Mouse (Mus musculus) hindbrain, embryonic 10.5 days (tissue): Measurements from ENCODE around the gene Agbl2. TPM values are rescaled to one million over a fixed set of nuclear protein-coding genes. Genes with fewer than 3 reads are reported as not detected.
A peak's percentile ranks its signal among the peaks of the same experiment; 100 is the strongest.
"Not testable (repeated sequence)": the region's sequence is repeated elsewhere in the genome, so short reads cannot be mapped to it uniquely, and the experiment has no call there.

Experiments used
- DNase-seq: peaks from one replicate; pipeline ENCODE4 v3.0.0-alpha.2; 2017; ENCODE audit warnings: low spot score
- H3K27ac ChIP-seq: fragments of 300-500 bp; sonication (generic); 2 replicates; pipeline ENCODE4 v1.5.1; 2016; ENCODE audit warnings: mild to moderate bottlenecking, moderate library complexity
- H3K27me3 ChIP-seq: fragments of 300-500 bp; sonication (generic); 2 replicates; pipeline ENCODE4 v1.6.1; 2016; ENCODE audit warnings: mild to moderate bottlenecking; ENCODE audit not compliant: poor library complexity, insufficient read depth, severe bottlenecking
- H3K36me3 ChIP-seq: fragments of 300-500 bp; sonication (generic); 2 replicates; pipeline ENCODE4 v1.6.1; 2016; ENCODE audit warnings: mild to moderate bottlenecking, moderate library complexity
- H3K4me1 ChIP-seq: fragments of 300-500 bp; sonication (generic); replicated peaks from 2 replicates; pipeline ENCODE4 v1.6.1; 2016; ENCODE audit warnings: mild to moderate bottlenecking
- H3K4me3 ChIP-seq: fragments of 300-500 bp; sonication (generic); 2 replicates; pipeline ENCODE4 v1.5.1; 2016; ENCODE audit warnings: mild to moderate bottlenecking, moderate library complexity
- H3K9me3 ChIP-seq: fragments of 300-500 bp; sonication (generic); 2 replicates; pipeline ENCODE4 v1.6.1; 2016; ENCODE audit warnings: mild to moderate bottlenecking, moderate library complexity
- WGBS: fragments of 180-500 bp; shearing (Covaris S2); methylation state at CpG from one replicate; pipeline ENCODE4 v1.1.7; 2016; 5-methylcytosine and 5-hydroxymethylcytosine counted together
- polyA plus RNA-seq: library from polyadenylated mRNA; unstranded; fragments of >200 nt; fragmentation: Nextera tagmentation; extraction: Ambion mirVana; gene quantifications from 2 replicates; pipeline ENCODE4 v1.2.1, GENCODE M21; 2016

Agbl2 gene
- polyA plus RNA-seq, 1 experiment from 2014 or later = 1.5 TPM

DNA sequence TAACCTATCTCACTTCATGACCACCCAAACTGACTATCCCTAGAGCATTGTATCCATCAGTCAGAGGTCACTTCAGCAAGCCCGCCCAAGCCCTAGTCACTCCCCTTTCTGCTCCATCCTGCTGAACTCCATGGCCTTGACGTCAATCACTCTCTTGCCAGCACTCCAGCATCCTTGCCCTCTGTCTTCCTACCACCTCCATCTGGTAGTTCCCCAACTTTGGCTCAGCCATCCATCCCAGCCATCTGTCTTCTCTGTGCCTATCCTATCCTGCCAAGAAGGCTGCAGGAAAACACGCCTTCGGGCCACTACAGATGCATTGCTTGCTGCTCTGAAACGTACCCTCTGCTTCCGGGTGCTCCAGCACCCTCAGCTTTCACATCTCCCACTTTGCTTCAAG is 41.3 kb downstream of the Agbl2 start:
- no peak for DNase-seq
- H3K27ac ChIP-seq = no peak overlapping the region
- 83% methylated on average over 6 of the region's 6 CpGs for WGBS

GRCm38 (mm10) chr2:90824528-90824927 is 42.0 kb downstream of the Agbl2 start:
- not testable (repeated sequence) for H3K9me3 ChIP-seq, H3K4me1 ChIP-seq, DNase-seq, H3K36me3 ChIP-seq, H3K27me3 ChIP-seq, H3K4me3 ChIP-seq, H3K27ac ChIP-seq
- WGBS = 91% methylated on average over 10 of the region's 10 CpGs

More for the DNA sequence above, 41.3 kb downstream of the Agbl2 start:
- H3K4me3 ChIP-seq = no peak overlapping the region
- no peaks in the 10 kb centered on the region for H3K27me3 ChIP-seq
- no peaks in the 10 kb centered on the region for H3K36me3 ChIP-seq
- H3K9me3 ChIP-seq = no peaks in the 10 kb centered on the region
- no peaks in the 10 kb centered on the region for H3K4me1 ChIP-seq

DNA sequence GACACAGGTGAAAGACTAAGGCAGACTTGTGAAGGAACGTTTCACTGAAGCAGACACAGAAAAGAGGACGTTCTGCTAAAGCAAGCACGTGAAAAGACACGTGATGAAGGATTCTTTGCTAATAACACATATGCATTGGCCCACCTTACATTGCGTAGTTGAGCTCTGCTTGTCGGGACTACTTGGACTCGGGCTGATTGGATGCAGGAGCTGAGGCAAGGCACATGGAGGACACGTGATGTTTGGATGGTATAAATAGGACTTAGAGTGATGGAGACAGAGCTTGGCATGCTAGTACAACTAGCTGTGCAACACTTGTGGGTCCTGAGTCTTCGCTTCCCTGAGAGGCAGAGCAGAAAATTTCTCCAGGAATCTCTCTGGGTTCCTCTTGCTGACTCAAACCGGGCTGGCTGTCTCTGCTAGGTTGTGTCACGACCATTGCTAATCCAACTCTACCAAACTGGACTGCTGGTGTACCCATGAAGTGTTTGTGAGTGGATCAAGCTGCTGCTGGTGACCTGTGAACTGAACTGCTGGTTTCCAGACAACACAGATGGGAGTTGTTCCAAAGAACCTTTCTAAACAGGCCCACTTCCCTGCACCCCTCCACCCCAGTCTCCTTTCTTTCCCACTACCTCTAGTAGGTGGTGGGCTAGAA is 43.1 kb downstream of the Agbl2 start:
- no peaks in the 10 kb centered on the region for H3K4me1 ChIP-seq
- no peaks in the 10 kb centered on the region for H3K27me3 ChIP-seq
- H3K36me3 ChIP-seq = no peaks in the 10 kb centered on the region
- H3K4me3 ChIP-seq = no peak overlapping the region
- no peak for DNase-seq
- H3K9me3 ChIP-seq = no peaks in the 10 kb centered on the region
- WGBS = 87% methylated on average over 11 of the region's 11 CpGs
- no peak overlapping the region for H3K27ac ChIP-seq

GRCm38 (mm10) chr2:90828739-90829138 is 46.2 kb downstream of the Agbl2 start:
- no peaks in the 10 kb centered on the region for H3K4me1 ChIP-seq
- no peaks in the 10 kb centered on the region for H3K9me3 ChIP-seq
- DNase-seq = no peak
- H3K36me3 ChIP-seq = no peaks in the 10 kb centered on the region
- H3K27ac ChIP-seq = no peak overlapping the region
- 78% methylated on average over 7 of the region's 7 CpGs for WGBS
- no peaks in the 10 kb centered on the region for H3K27me3 ChIP-seq
- H3K4me3 ChIP-seq = no peak overlapping the region

- H3K36me3 ChIP-seq = no peaks in the 10 kb centered on the region
- H3K27ac ChIP-seq = no peak overlapping the region
- H3K27me3 ChIP-seq = no peaks in the 10 kb centered on the region
- H3K4me3 ChIP-seq = no peak overlapping the region
- no peaks in the 10 kb centered on the region for H3K4me1 ChIP-seq
- WGBS = 82% methylated on average over 5 of the region's 5 CpGs
- no peak for DNase-seq
- H3K9me3 ChIP-seq = no peaks in the 10 kb centered on the region
Observed at GRCm38 (mm10) chr2:90833502-90833901, 51.0 kb downstream of the Agbl2 start.

GRCm38 (mm10) chr2:90838621-90839020 is 56.1 kb downstream of the Agbl2 start:
- no peaks in the 10 kb centered on the region for H3K36me3 ChIP-seq
- H3K27me3 ChIP-seq = 0 out of 2 replicates have a peak, but pooled peaks cover 3% of the 10 kb centered on the region
- 90% methylated on average over 2 of the region's 2 CpGs for WGBS
- H3K4me3 ChIP-seq = no peak overlapping the region
- no peaks in the 10 kb centered on the region for H3K9me3 ChIP-seq
- no peak overlapping the region for H3K27ac ChIP-seq
- no peak for DNase-seq
- no peaks in the 10 kb centered on the region for H3K4me1 ChIP-seq

- no peak overlapping the region for H3K27ac ChIP-seq
- 0 out of 2 replicates have a peak, but pooled peaks cover 3% of the 10 kb centered on the region for H3K27me3 ChIP-seq
- no peaks in the 10 kb centered on the region for H3K9me3 ChIP-seq
- H3K36me3 ChIP-seq = no peaks in the 10 kb centered on the region
- WGBS = 65% methylated on average over 1 of the region's 1 CpGs
- H3K4me3 ChIP-seq = no peak overlapping the region
- DNase-seq = no peak
- H3K4me1 ChIP-seq = peaks cover 15% of the 10 kb centered on the region
Observed at GRCm38 (mm10) chr2:90843666-90844065, 61.1 kb downstream of the Agbl2 start.

DNA sequence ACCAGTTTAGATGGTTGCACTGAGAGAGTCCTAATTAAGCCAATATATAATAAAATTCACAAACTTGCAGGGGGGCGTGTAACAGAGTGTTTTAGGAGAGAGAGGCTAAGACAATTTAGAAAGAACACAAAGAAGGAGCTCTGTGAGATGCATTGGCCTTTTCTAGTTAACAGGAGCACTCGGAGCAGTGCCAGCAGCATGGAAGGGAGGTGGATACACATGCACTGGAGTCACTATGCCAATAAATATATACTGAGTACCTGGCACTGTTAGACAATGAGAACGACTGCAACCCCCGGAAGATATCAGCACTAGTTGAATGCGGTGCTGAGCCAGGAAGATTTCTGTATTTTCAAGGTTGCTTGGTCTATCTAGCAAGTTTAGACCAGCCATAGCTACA is 61.7 kb downstream of the Agbl2 start:
- H3K36me3 ChIP-seq = peaks cover 2% of the 10 kb centered on the region; the same call in 1 of the 2 replicates
- WGBS = 76% methylated on average over 5 of the region's 5 CpGs
- no peak overlapping the region for H3K27ac ChIP-seq
- H3K27me3 ChIP-seq = 0 out of 2 replicates have a peak, but pooled peaks cover 3% of the 10 kb centered on the region
- DNase-seq = no peak
- peaks cover 21% of the 10 kb centered on the region for H3K4me1 ChIP-seq
- no peaks in the 10 kb centered on the region for H3K9me3 ChIP-seq
- H3K4me3 ChIP-seq = no peak overlapping the region

GRCm38 (mm10) chr2:90845234-90845633 is 62.7 kb downstream of the Agbl2 start:
- no peak overlapping the region for H3K27ac ChIP-seq
- no peaks in the 10 kb centered on the region for H3K9me3 ChIP-seq
- H3K36me3 ChIP-seq = peaks cover 11% of the 10 kb centered on the region
- 87% methylated on average over 5 of the region's 5 CpGs for WGBS
- no peak for DNase-seq
- no peak overlapping the region for H3K4me3 ChIP-seq
- H3K4me1 ChIP-seq = peaks cover 21% of the 10 kb centered on the region
- H3K27me3 ChIP-seq = 0 out of 2 replicates have a peak, but pooled peaks cover 3% of the 10 kb centered on the region

DNA sequence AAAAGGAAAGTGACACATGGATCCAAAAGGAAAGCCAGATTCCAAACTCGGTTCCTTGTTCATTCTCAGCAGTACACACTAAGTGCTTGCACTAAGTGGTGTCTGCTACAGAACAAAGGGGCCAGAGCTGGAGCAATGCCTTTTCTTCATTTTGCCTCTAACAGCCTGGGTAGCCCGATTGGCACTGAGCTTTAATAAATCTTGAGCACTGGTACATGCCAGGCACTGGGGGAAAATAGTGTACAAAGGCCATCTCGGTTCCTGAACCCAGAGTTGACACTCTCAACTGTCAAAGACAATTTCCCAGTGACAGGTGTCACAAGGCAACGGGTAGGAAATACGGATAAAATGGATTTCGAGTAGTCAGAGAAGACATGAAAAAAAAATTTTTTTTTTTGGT is 63.6 kb downstream of the Agbl2 start:
- WGBS = 45% methylated on average over 6 of the region's 6 CpGs
- no peak for DNase-seq
- H3K27me3 ChIP-seq = 0 out of 2 replicates have a peak, but pooled peaks cover 3% of the 10 kb centered on the region
- no peaks in the 10 kb centered on the region for H3K9me3 ChIP-seq
- peak overlapping the region; percentile 92 for H3K27ac ChIP-seq
- H3K4me1 ChIP-seq = peaks cover 21% of the 10 kb centered on the region
- H3K36me3 ChIP-seq = peaks cover 21% of the 10 kb centered on the region
- H3K4me3 ChIP-seq = peak overlapping the region; percentile 81

GRCm38 (mm10) chr2:90846597-90846954 is 64.0 kb downstream of the Agbl2 start:
- peaks cover 21% of the 10 kb centered on the region for H3K4me1 ChIP-seq
- H3K4me3 ChIP-seq = peak overlapping the region; percentile 81
- H3K27me3 ChIP-seq = 0 out of 2 replicates have a peak, but pooled peaks cover 3% of the 10 kb centered on the region
- no peaks in the 10 kb centered on the region for H3K9me3 ChIP-seq
- 3% methylated on average over 8 of the region's 8 CpGs for WGBS
- peaks cover 25% of the 10 kb centered on the region for H3K36me3 ChIP-seq
- peak overlapping the region; percentile 92 for H3K27ac ChIP-seq
- DNase-seq = no peak

GRCm38 (mm10) chr2:90846955-90847680 is 64.6 kb downstream of the Agbl2 start, which contains the start of gene Mtch2:
Mtch2 (plus strand) TSS chr2:90847155.
- Histone ChIP-seq H3K4me3 (peak within 1 kb of the TSS; percentile 81), H3K4me1 (peaks cover 21% of the 10 kb centered on the region), H3K27me3 (0 out of 2 replicates have a peak, but pooled peaks cover 3% of the 10 kb centered on the region), H3K36me3 (peaks cover 30% of the 10 kb centered on the region), H3K27ac (peak within 1 kb of the TSS; percentile 92), H3K9me3 (no peaks in the 10 kb centered on the region)
- under 1% methylated on average over 67 of the region's 67 CpGs for WGBS
- DNase-seq = peak; percentile 97

DNA sequence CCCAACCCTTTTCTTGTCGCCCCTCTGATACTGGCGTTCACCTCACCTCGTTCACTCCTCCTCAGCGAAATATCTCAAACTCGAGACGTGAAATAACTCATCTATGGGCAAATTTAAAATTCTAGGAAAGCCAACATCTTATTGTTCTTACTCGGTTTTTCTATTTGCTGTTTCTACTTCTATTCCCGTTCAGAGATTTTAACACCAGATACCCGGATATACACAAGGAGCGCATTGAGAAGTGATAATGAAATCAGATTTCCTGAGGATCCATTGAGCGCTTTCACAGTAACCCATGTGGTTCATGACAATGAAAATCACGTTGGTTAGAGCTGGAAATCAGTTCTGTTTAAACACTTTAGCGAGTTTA is 65.1 kb downstream of the Agbl2 start:
- DNase-seq = no peak
- peak overlapping the region; percentile 92 for H3K27ac ChIP-seq
- H3K36me3 ChIP-seq = peaks cover 36% of the 10 kb centered on the region
- WGBS = 2% methylated on average over 13 of the region's 13 CpGs
- 0 out of 2 replicates have a peak, but pooled peaks cover 3% of the 10 kb centered on the region for H3K27me3 ChIP-seq
- peaks cover 21% of the 10 kb centered on the region for H3K4me1 ChIP-seq
- H3K4me3 ChIP-seq = peak overlapping the region; percentile 81
- H3K9me3 ChIP-seq = no peaks in the 10 kb centered on the region
